Mouse (Mus musculus) kidney, embryonic 15.5 days (tissue): ENCODE data around the gene 4930432M17Rik. TPM values are rescaled to one million over a fixed set of nuclear protein-coding genes. Genes with fewer than 3 reads are reported as not detected.

Experiments
- ATAC-seq: fragments of 200-750 bp; cut with Nextera tagmentation; replicated peaks from 2 replicates; pipeline ENCODE4 v1.8.0; 2017; ENCODE audit warnings: moderate TSS enrichment; ENCODE audit not compliant: low FRiP score
- H3K27ac ChIP-seq: fragments of 300-500 bp; sonication (generic); 2 replicates; pipeline ENCODE4 v1.5.1; 2015; ENCODE audit warnings: mild to moderate bottlenecking, inconsistent platforms
- H3K27me3 ChIP-seq: fragments of 300-500 bp; sonication (generic); 2 replicates; pipeline ENCODE4 v1.6.1; 2015; ENCODE audit warnings: inconsistent platforms
- H3K36me3 ChIP-seq: fragments of 300-500 bp; sonication (generic); 2 replicates; pipeline ENCODE4 v1.6.1; 2015; ENCODE audit warnings: inconsistent platforms
- H3K4me1 ChIP-seq: fragments of 300-500 bp; sonication (generic); 2 replicates; pipeline ENCODE4 v1.6.1; 2015; ENCODE audit warnings: inconsistent platforms
- H3K4me2 ChIP-seq: fragments of 300-500 bp; sonication (generic); 2 replicates; pipeline ENCODE4 v1.6.1; 2015; ENCODE audit warnings: moderate library complexity, mild to moderate bottlenecking, inconsistent platforms
- H3K4me3 ChIP-seq: fragments of 300-500 bp; sonication (generic); replicated peaks from 2 replicates; pipeline ENCODE4 v1.5.1; 2015; ENCODE audit warnings: mild to moderate bottlenecking, inconsistent platforms
- H3K9ac ChIP-seq: fragments of 300-500 bp; sonication (generic); 2 replicates; pipeline ENCODE4 v1.6.1; 2015; ENCODE audit warnings: mild to moderate bottlenecking, inconsistent platforms
- H3K9me3 ChIP-seq: fragments of 300-500 bp; sonication (generic); replicated peaks from 2 replicates; pipeline ENCODE4 v1.6.1; 2016; ENCODE audit warnings: inconsistent platforms
- WGBS: fragments of 180-500 bp; shearing (Covaris S2); methylation state at CpG from one replicate; pipeline ENCODE4 v1.1.7; 2015; ENCODE audit warnings: mixed read lengths; 5-methylcytosine and 5-hydroxymethylcytosine counted together
- polyA plus RNA-seq: library from polyadenylated mRNA; unstranded; fragments of >200 nt; fragmentation: Nextera tagmentation; extraction: Ambion mirVana; gene quantifications from 2 replicates; pipeline ENCODE4 v1.2.1, GENCODE M21; 2015

4930432M17Rik gene
- polyA plus RNA-seq, 1 experiment from 2014 or later, result not detected

DNA sequence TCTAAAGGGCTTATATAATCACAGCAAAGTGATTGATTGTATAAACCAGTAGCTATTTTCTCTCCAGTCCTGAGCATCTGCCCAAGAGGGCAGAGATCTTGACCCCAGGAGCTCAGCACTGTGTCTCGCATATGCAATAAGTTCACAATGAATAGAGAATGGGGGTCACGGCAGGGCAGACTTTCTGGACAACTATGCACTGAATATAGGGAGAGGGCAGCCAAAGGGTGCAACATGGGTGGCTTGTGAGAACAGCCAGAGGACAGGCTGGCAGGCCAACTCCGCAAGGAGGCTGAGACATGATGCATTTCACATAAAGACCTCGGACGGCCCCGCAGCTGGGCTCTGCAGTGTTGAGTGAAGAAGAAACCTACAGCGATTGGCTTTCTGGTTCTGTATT is 25.1 kb upstream of the 4930432M17Rik start:
- Histone ChIP-seq H3K27me3 (no peaks in the 10 kb centered on the region), H3K36me3 (no peaks in the 10 kb centered on the region), H3K9me3 (no peaks in the 10 kb centered on the region), H3K4me3 (no peak overlapping the region), H3K27ac (peak overlapping the region; percentile 92), H3K4me2 (no peak overlapping the region), H3K4me1 (peaks cover 37% of the 10 kb centered on the region), H3K9ac (no peak overlapping the region)
- ATAC-seq, result no peak
- 74% methylated on average over 7 of the region's 7 CpGs for WGBS

DNA sequence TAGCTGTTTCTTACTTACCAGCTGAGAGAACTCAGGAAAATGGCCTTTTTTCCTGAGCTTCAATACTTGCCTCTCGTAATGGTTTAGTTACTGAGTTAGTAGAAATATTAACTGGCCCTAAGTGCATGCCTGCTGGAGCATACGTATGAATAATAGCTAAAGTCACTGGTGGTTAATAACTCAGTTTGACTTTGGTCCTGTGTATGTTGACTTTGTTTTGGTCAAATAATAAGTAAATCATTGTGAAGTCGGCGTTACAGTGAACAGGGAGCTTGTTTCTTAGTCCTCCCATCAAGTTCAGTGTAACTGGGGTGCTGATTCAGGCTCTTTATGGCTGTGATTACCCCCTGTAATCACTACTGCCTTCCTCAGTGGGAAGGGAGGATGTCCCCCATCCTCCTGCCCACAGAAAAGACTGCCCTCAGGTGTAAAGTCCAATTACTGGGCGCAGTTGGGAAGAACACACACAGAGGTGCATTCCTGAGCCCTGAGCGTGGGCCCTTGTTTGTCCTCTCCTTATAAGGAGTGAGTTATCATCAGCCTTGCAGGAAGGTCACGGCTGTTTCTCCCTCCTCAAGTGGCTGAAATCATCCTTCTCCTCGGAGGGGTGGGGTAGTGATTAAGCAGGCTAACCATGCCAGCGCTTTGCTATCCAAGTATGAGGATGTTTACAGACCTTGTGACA is 24.1 kb upstream of the 4930432M17Rik start:
- peaks cover 39% of the 10 kb centered on the region for H3K4me1 ChIP-seq
- no peak overlapping the region for H3K9ac ChIP-seq
- H3K4me2 ChIP-seq, result peak overlapping the region; percentile 16; the same call in 1 of the 2 replicates
- peak overlapping the region; percentile 92 for H3K27ac ChIP-seq
- H3K9me3 ChIP-seq, result no peaks in the 10 kb centered on the region
- H3K27me3 ChIP-seq, result no peaks in the 10 kb centered on the region
- WGBS, result 21% methylated on average over 9 of the region's 9 CpGs
- ATAC-seq, result peak; percentile 87
- H3K4me3 ChIP-seq, result no peak overlapping the region
- no peaks in the 10 kb centered on the region for H3K36me3 ChIP-seq

DNA sequence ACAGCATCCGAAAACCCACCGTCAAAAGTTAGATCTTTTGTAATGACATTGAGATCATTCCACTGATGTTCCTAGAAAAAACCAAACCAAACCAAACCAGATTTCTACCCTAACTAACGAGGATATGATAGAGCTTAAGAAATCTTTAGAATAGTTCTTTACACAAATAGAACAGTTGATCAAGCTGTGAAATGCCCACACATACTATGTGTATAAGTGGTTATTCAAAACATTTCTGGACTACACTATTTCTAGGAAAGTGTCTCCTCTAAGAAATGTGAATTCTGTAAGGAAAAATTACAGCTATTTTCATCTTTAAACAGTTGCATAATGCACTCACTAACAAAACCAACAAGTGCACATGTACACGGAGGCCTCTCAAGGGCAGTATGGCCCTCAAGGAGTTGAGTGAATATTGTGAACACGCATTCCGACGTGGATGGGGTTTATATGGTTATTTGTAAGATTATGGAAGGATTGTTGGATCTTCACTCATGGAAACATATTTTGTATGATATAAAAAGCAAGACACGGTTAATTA is 22.3 kb upstream of the 4930432M17Rik start:
- Histone ChIP-seq H3K4me3 (no peak overlapping the region), H3K27me3 (no peaks in the 10 kb centered on the region), H3K9me3 (no peaks in the 10 kb centered on the region), H3K36me3 (no peaks in the 10 kb centered on the region), H3K9ac (no peak overlapping the region), H3K4me2 (no peak overlapping the region), H3K4me1 (peaks cover 41% of the 10 kb centered on the region), H3K27ac (no peak overlapping the region)
- 93% methylated on average over 8 of the region's 8 CpGs for WGBS
- no peak for ATAC-seq

- Histone ChIP-seq H3K4me1 (peaks cover 41% of the 10 kb centered on the region), H3K27me3 (no peaks in the 10 kb centered on the region), H3K9me3 (no peaks in the 10 kb centered on the region), H3K36me3 (no peaks in the 10 kb centered on the region), H3K4me3 (no peak overlapping the region), H3K9ac (no peak overlapping the region), H3K27ac (peak overlapping the region; percentile 84), H3K4me2 (peak overlapping the region; percentile 35)
- peak; percentile 11; the same call in 1 of the 2 replicates for ATAC-seq
- 27% methylated on average over 10 of the region's 10 CpGs for WGBS
Measured at GRCm38 (mm10) chr3:121650052-121650671, 20.4 kb upstream of the 4930432M17Rik start.

DNA sequence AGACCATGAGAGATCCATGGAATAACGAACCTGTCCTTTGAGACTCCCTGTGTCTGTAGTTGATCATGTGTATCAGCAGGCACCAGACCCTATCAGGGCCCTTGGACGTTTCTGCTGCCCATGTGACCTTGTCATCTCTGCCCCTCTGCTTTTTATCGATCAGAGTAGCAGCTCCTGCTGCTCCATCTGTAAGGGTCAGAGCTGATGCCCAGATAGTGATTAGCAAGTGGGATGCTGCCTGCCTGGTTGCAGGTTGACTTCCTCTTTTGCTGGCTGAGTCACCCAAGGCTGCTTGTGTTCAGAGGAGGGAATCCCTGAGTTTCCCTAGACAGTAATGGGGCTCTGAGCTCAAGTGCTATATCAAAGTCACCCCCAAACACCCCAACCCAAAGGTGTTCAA is 18.9 kb upstream of the 4930432M17Rik start:
- H3K4me2 ChIP-seq, result no peak overlapping the region
- no peak overlapping the region for H3K4me3 ChIP-seq
- H3K9me3 ChIP-seq, result no peaks in the 10 kb centered on the region
- no peaks in the 10 kb centered on the region for H3K36me3 ChIP-seq
- H3K27ac ChIP-seq, result no peak overlapping the region
- H3K27me3 ChIP-seq, result no peaks in the 10 kb centered on the region
- peaks cover 27% of the 10 kb centered on the region for H3K4me1 ChIP-seq
- H3K9ac ChIP-seq, result no peak overlapping the region
- 57% methylated on average over 3 of the region's 3 CpGs for WGBS
- no peak for ATAC-seq

GRCm38 (mm10) chr3:121652186-121652585 is 18.4 kb upstream of the 4930432M17Rik start:
- H3K27ac ChIP-seq, result no peak overlapping the region
- no peaks in the 10 kb centered on the region for H3K27me3 ChIP-seq
- H3K9me3 ChIP-seq, result no peaks in the 10 kb centered on the region
- H3K9ac ChIP-seq, result no peak overlapping the region
- no peak overlapping the region for H3K4me3 ChIP-seq
- H3K4me1 ChIP-seq, result peaks cover 23% of the 10 kb centered on the region
- 87% methylated on average over 1 of the region's 1 CpGs for WGBS
- ATAC-seq, result no peak
- no peaks in the 10 kb centered on the region for H3K36me3 ChIP-seq
- H3K4me2 ChIP-seq, result no peak overlapping the region

DNA sequence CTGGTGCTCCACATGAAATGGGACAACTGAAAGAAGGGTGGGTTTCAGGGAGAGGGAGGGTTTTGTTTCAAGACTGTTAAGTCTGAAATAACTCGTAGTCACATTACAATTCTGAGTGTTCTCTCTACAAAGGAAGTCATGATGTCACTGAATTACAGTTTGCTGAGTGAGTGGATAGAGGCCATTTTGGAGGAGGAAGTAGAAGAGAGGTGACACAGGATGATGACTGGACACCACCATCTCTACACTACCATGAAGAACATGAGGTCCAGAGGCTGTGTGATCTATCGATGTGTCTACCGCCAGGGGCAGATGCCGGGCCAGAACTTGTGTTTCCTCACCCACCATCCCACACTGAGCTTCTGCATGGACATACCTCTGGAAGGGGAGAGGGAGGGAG is 13.6 kb upstream of the 4930432M17Rik start:
- Histone ChIP-seq H3K4me2 (no peak overlapping the region), H3K4me1 (0 out of 2 replicates have a peak, but pooled peaks cover 3% of the 10 kb centered on the region), H3K27ac (no peak overlapping the region), H3K27me3 (no peaks in the 10 kb centered on the region), H3K9me3 (no peaks in the 10 kb centered on the region), H3K4me3 (no peak overlapping the region), H3K9ac (no peak overlapping the region), H3K36me3 (no peaks in the 10 kb centered on the region)
- WGBS, result 89% methylated on average over 4 of the region's 4 CpGs
- no peak for ATAC-seq

DNA sequence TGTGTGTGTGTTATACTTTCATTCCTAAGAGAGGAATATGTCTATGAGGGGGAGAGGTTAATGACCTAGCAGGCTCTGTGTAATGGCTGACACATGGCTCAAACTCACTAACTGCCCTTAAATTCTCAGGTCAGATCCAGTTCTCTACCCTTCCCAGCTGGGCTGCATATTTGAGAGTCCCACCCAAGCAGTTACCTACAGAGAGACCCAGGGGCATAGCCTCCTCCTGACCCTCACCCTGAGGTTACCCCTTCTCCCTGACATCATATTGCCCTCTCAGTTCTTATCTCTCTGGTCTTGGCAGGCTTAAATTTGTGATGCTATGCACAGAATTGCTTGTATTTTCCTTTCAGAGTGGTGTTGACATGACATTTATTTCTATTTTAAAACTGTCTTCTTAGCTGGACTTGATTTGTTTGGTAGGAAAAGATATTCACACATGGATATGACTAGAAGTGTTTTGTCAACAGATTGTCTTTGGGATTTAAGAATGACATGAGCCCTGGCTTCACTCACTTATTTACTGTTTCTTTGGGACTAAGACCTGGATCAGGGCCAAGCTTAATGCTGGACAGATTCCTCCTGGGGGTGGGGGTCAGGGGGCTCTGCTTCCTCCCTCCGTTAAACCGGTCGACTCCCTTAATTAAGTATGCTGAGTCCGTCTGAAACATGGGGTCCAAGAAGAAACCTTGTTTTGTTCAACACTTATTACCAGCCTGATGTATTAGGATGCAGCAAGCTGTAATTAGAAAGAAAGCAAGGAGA is 7.7 kb upstream of the 4930432M17Rik start:
- H3K36me3 ChIP-seq, result no peaks in the 10 kb centered on the region
- peak; percentile 54 for ATAC-seq
- peaks cover 19% of the 10 kb centered on the region for H3K4me1 ChIP-seq
- no peaks in the 10 kb centered on the region for H3K27me3 ChIP-seq
- 17% methylated on average over 4 of the region's 4 CpGs for WGBS
- no peak overlapping the region for H3K27ac ChIP-seq
- no peak overlapping the region for H3K4me3 ChIP-seq
- no peak overlapping the region for H3K4me2 ChIP-seq
- H3K9me3 ChIP-seq, result no peaks in the 10 kb centered on the region
- no peak overlapping the region for H3K9ac ChIP-seq

GRCm38 (mm10) chr3:121663470-121663847 is 7.1 kb upstream of the 4930432M17Rik start:
- no peak overlapping the region for H3K27ac ChIP-seq
- 80% methylated on average over 9 of the region's 9 CpGs for WGBS

DNA sequence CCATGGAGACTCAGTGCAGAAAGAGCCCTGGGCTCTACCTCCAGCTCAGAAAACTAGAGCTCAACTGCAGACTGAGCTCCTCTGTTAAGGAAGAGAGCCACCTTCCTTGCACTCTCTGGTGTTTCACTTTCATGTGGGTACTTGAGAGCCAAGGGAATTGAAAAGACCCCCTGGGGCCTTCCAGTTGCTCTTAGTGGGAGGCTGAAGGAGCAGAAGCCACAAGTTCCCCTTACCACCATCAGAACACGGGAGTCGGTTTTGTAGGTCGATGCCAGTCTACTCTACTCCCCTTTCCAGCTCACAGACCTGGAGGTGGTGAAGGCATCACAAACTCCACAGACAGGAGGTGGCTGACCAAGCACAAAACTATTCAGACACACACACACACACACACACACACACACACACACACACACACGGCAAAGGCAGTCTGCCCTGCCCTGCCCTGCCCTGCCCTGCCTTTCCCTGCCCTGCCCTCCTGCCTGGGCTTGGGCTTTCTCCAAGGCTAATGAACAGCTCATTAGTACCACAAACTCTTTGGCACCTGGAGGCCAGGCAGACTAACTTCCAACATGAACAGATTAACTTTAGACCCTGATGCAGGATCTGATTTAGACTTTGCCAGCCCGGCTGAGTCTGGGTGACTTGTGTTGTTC is 1.7 kb downstream of the 4930432M17Rik start:
- no peaks in the 10 kb centered on the region for H3K9me3 ChIP-seq
- no peak overlapping the region for H3K9ac ChIP-seq
- H3K27me3 ChIP-seq, result no peaks in the 10 kb centered on the region
- H3K36me3 ChIP-seq, result no peaks in the 10 kb centered on the region
- 81% methylated on average over 5 of the region's 5 CpGs for WGBS
- ATAC-seq, result no peak
- no peak overlapping the region for H3K4me2 ChIP-seq
- no peak overlapping the region for H3K4me3 ChIP-seq
- H3K4me1 ChIP-seq, result 0 out of 2 replicates have a peak, but pooled peaks cover under 1% of the 10 kb centered on the region
- H3K27ac ChIP-seq, result no peak overlapping the region

More at GRCm38 (mm10) chr3:121663470-121663847, 7.1 kb upstream of the 4930432M17Rik start:
- Histone ChIP-seq H3K4me3 (no peak overlapping the region), H3K9me3 (no peaks in the 10 kb centered on the region), H3K36me3 (no peaks in the 10 kb centered on the region), H3K4me2 (no peak overlapping the region), H3K4me1 (peaks cover 19% of the 10 kb centered on the region), H3K27me3 (no peaks in the 10 kb centered on the region), H3K9ac (no peak overlapping the region)
- 0 out of 2 replicates have a peak, but pooled peaks have one; percentile 58 for ATAC-seq

GRCm38 (mm10) chr3:121678935-121679334 is 8.4 kb downstream of the 4930432M17Rik start:
- Histone ChIP-seq H3K27ac (no peak overlapping the region), H3K9ac (no peak overlapping the region), H3K27me3 (no peaks in the 10 kb centered on the region), H3K4me3 (no peak overlapping the region), H3K9me3 (no peaks in the 10 kb centered on the region), H3K4me2 (no peak overlapping the region), H3K36me3 (no peaks in the 10 kb centered on the region), H3K4me1 (no peaks in the 10 kb centered on the region)
- 43% methylated on average over 4 of the region's 4 CpGs for WGBS
- no peak for ATAC-seq
